Mouse (Mus musculus): ENCODE data around the gene Kif2a. TPM values are rescaled to one million over a fixed set of nuclear protein-coding genes. Genes with fewer than 3 reads are reported as not detected.
A peak's percentile ranks its signal among the peaks of the same experiment; 100 is the strongest.
"Not testable (repeated sequence)": the region's sequence is repeated elsewhere in the genome, so short reads cannot be mapped to it uniquely, and the experiment has no call there.

Kif2a gene
- total and polyA plus RNA-seq, 3 experiments = 16.3 to 85.5 (median 21.1) TPM

- H3K9me3 ChIP-seq (replicated peaks; ENCODE audit: low read length) = peaks cover 9% of the 10 kb centered on the region
- no peak overlapping the region for H3K9ac ChIP-seq (ENCODE audit: insufficient read depth, low read depth)
- in situ Hi-C loops (cut with MboI; ENCODE audit: low pct_ligation_motif_present, low pct_unique_long_range_greater_than_20kb, low sequenced_read_pairs) = no loop called here
- TF ChIP-seq ZC3H11A (IDR thresholded peaks at IDR 0.05; ENCODE audit: low read depth, low read length) = no peak
- TF ChIP-seq ZMIZ1 (IDR thresholded peaks at IDR 0.05; ENCODE audit: low read depth, low read length) = no peak
- no peak for TF ChIP-seq ZKSCAN1 (IDR thresholded peaks at IDR 0.05; ENCODE audit: borderline replicate concordance, low read depth, low read length)
- no peak for TF ChIP-seq JUN (IDR thresholded peaks at IDR 0.05; ENCODE audit: insufficient read depth, low read depth, low read length)
- TF ChIP-seq MEF2A (IDR thresholded peaks at IDR 0.05; ENCODE audit: borderline replicate concordance, low read depth, low read length) = no peak
- no peak for TF ChIP-seq BHLHE40 (IDR thresholded peaks at IDR 0.05; ENCODE audit: low read depth, low read length)
- no peak for TF ChIP-seq E2F4 (IDR thresholded peaks at IDR 0.05; ENCODE audit: insufficient replicate concordance, low read depth, low read length)
- no peak for TF ChIP-seq MXI1 (IDR thresholded peaks at IDR 0.05; ENCODE audit: low read depth, low read length)
- no peak for TF ChIP-seq CHD2 (IDR thresholded peaks at IDR 0.05; ENCODE audit: low read length)
- TF ChIP-seq GABPA (IDR thresholded peaks at IDR 0.05; ENCODE audit: insufficient replicate concordance, low read depth, low read length) = no peak
- H3K79me2 ChIP-seq (replicated peaks; ENCODE audit: control insufficient read depth, extremely low read depth, insufficient read depth, poor library complexity, severe bottlenecking) = peaks cover 63% of the 10 kb centered on the region
- dilution Hi-C loops (cut with MboI; ENCODE audit: extremely low pct_ligation_motif_present, extremely low pct_unique_long_range_greater_than_20kb, low sequenced_read_pairs) = no loop called here
- peaks cover 9 to 64% of the 10 kb centered on the region in 2 experiments for H3K36me3 ChIP-seq (replicated peaks in 1 of 2; ENCODE audit: control insufficient read depth in 1 of 2, insufficient read depth in 1 of 2, low read length in 1 of 2)
- DNase-seq (ENCODE audit: extremely low read depth) = no peak
- no peak overlapping the region for H3K4me3 ChIP-seq (replicated peaks in 1 of 3; ENCODE audit: low read depth in 2 of 3, low read length in 2 of 3, poor library complexity in 1 of 3)
- H3K4me2 ChIP-seq (ENCODE audit: insufficient read depth, low read depth, poor library complexity, severe bottlenecking) = no peak overlapping the region
- peaks cover 0 to 8% of the 10 kb centered on the region in 2 experiments; a peak in 1 of 4 replicates for H3K4me1 ChIP-seq (ENCODE audit: control insufficient read depth in 1 of 2, insufficient read depth in 2 of 2)
- no peak overlapping the region for H3K27ac ChIP-seq (ENCODE audit: insufficient read depth, low read depth)
- no peaks in the 10 kb centered on the region for H3K27me3 ChIP-seq (replicated peaks)
These were observed 93.6 kb downstream of the Kif2a start for GRCm38 (mm10) chr13:106928296-106928695.

- H3K4me3 ChIP-seq (replicated peaks in 1 of 3; ENCODE audit: low read depth in 2 of 3, low read length in 2 of 3, poor library complexity in 1 of 3); H3K9me3 ChIP-seq (replicated peaks; ENCODE audit: low read length); H3K9ac ChIP-seq (ENCODE audit: insufficient read depth, low read depth); in situ Hi-C loops (cut with MboI; ENCODE audit: low pct_ligation_motif_present, low pct_unique_long_range_greater_than_20kb, low sequenced_read_pairs); DNase-seq (ENCODE audit: extremely low read depth); dilution Hi-C loops (cut with MboI; ENCODE audit: extremely low pct_ligation_motif_present, extremely low pct_unique_long_range_greater_than_20kb, low sequenced_read_pairs); H3K27ac ChIP-seq (ENCODE audit: insufficient read depth, low read depth); H3K27me3 ChIP-seq (replicated peaks); H3K4me2 ChIP-seq (ENCODE audit: insufficient read depth, low read depth, poor library complexity, severe bottlenecking); H3K4me1 ChIP-seq (ENCODE audit: control insufficient read depth in 1 of 2, insufficient read depth in 2 of 2): not testable (repeated sequence)
- H3K79me2 ChIP-seq (replicated peaks; ENCODE audit: control insufficient read depth, extremely low read depth, insufficient read depth, poor library complexity, severe bottlenecking) = peaks cover 42% of the 10 kb centered on the region
- H3K36me3 ChIP-seq (replicated peaks in 1 of 2; ENCODE audit: control insufficient read depth in 1 of 2, insufficient read depth in 1 of 2, low read length in 1 of 2) = peaks cover 22 to 77% of the 10 kb centered on the region in 2 experiments
These were observed 96.0 kb downstream of the Kif2a start for GRCm38 (mm10) chr13:106925921-106926320.

- peaks cover 0 to 5% of the 10 kb centered on the region in 2 experiments; a peak in 1 of 4 replicates for H3K4me1 ChIP-seq (ENCODE audit: control insufficient read depth in 1 of 2, insufficient read depth in 2 of 2)
- H3K79me2 ChIP-seq (replicated peaks; ENCODE audit: control insufficient read depth, extremely low read depth, insufficient read depth, poor library complexity, severe bottlenecking) = peaks cover 6% of the 10 kb centered on the region
- peak; percentile 29 for DNase-seq (ENCODE audit: extremely low read depth)
- H3K4me3 ChIP-seq (replicated peaks in 1 of 3; ENCODE audit: low read depth in 2 of 3, low read length in 2 of 3, poor library complexity in 1 of 3) = no peak overlapping the region
- no peaks in the 10 kb centered on the region for H3K27me3 ChIP-seq (replicated peaks)
- in situ Hi-C loops (cut with MboI; ENCODE audit: low pct_ligation_motif_present, low pct_unique_long_range_greater_than_20kb, low sequenced_read_pairs) (no loop called here), dilution Hi-C loops (cut with MboI; ENCODE audit: extremely low pct_ligation_motif_present, extremely low pct_unique_long_range_greater_than_20kb, low sequenced_read_pairs) (no loop called here)
- H3K36me3 ChIP-seq (replicated peaks in 1 of 2; ENCODE audit: control insufficient read depth in 1 of 2, insufficient read depth in 1 of 2, low read length in 1 of 2) = peaks cover 23 to 78% of the 10 kb centered on the region in 2 experiments
- H3K9ac ChIP-seq (ENCODE audit: insufficient read depth, low read depth) = no peak overlapping the region
- no peak overlapping the region for H3K4me2 ChIP-seq (ENCODE audit: insufficient read depth, low read depth, poor library complexity, severe bottlenecking)
- no peaks in the 10 kb centered on the region for H3K9me3 ChIP-seq (replicated peaks; ENCODE audit: low read length)
- H3K27ac ChIP-seq (ENCODE audit: insufficient read depth, low read depth) = no peak overlapping the region
- peak; percentile 45; the same call in 1 of the 2 replicates for TF ChIP-seq MAFK (IDR thresholded peaks at IDR 0.05; ENCODE audit: insufficient replicate concordance, low read length)
- peak; percentile 19; the same call in 1 of the 2 replicates for TF ChIP-seq SMC3 (IDR thresholded peaks at IDR 0.05; ENCODE audit: low read depth, low read length)
- TF ChIP-seq RAD21 (IDR thresholded peaks at IDR 0.05; ENCODE audit: low read depth, low read length) = peak; percentile 57
- peak in 1 of 2 experiments; percentile 63; a peak in 3 of 4 replicates for TF ChIP-seq CTCF (conservative IDR thresholded peaks at IDR 0.05 in 1 of 2, IDR thresholded peaks at IDR 0.05 in 1 of 2; ENCODE audit: low read depth in 2 of 2, low read length in 2 of 2)
- no peak for TF ChIP-seq MAX (IDR thresholded peaks at IDR 0.05; ENCODE audit: low read length)
These were observed 103.4 kb downstream of the Kif2a start for GRCm38 (mm10) chr13:106918322-106919050.

Data from CH12.LX (cell line).